Mouse (Mus musculus) lung, postnatal 0 days (tissue): ENCODE results near the gene Sema6b. TPM values are rescaled to one million over a fixed set of nuclear protein-coding genes. Genes with fewer than 3 reads are reported as not detected.

ENCODE experiments used
- ATAC-seq: fragments of 200-750 bp; cut with Nextera tagmentation; 2 replicates; pipeline ENCODE4 v1.8.0; 2017; ENCODE audit warnings: moderate library complexity
- DNase-seq: peaks from one replicate; pipeline ENCODE4 v3.0.0-alpha.2; 2016; ENCODE audit warnings: low spot score
- H3K27ac ChIP-seq: fragments of 300-500 bp; sonication (generic); 2 replicates; pipeline ENCODE4 v1.5.1; 2014; ENCODE audit warnings: antibody characterized with exemption, mild to moderate bottlenecking, low read length, mixed read lengths
- H3K27me3 ChIP-seq: fragments of 300-500 bp; sonication (generic); replicated peaks from 2 replicates; pipeline ENCODE4 v1.6.1; 2014; ENCODE audit warnings: low read length, mixed read lengths; ENCODE audit not compliant: insufficient read depth
- H3K36me3 ChIP-seq: fragments of 300-500 bp; sonication (generic); 2 replicates; pipeline ENCODE4 v1.6.1; 2014; ENCODE audit warnings: low read length, mixed read lengths; ENCODE audit not compliant: insufficient read depth
- H3K4me1 ChIP-seq: fragments of 300-500 bp; sonication (generic); 2 replicates; pipeline ENCODE4 v1.6.1; 2014; ENCODE audit warnings: antibody characterized with exemption, low read depth, low read length, mixed read lengths; ENCODE audit not compliant: insufficient read depth
- H3K4me2 ChIP-seq: fragments of 300-500 bp; sonication (generic); replicated peaks from 2 replicates; pipeline ENCODE4 v1.6.1; 2014; ENCODE audit warnings: low read depth, mild to moderate bottlenecking, low read length, moderate library complexity, mixed read lengths
- H3K4me3 ChIP-seq: fragments of 300-500 bp; sonication (generic); 2 replicates; pipeline ENCODE4 v1.5.1; 2014; ENCODE audit warnings: low read depth, low read length
- H3K9ac ChIP-seq: fragments of 300-500 bp; sonication (generic); replicated peaks from 2 replicates; pipeline ENCODE4 v1.6.1; 2014; ENCODE audit warnings: low read depth, mild to moderate bottlenecking
- H3K9me3 ChIP-seq: fragments of 300-500 bp; sonication (generic); 2 replicates; pipeline ENCODE4 v1.6.1; 2016; ENCODE audit warnings: low read length, mixed read lengths
- CTCF ChIP-seq: IDR thresholded peaks from 2 replicates; pipeline ENCODE4 v1.5.1; 2016; ENCODE audit warnings: antibody characterized with exemption, mild to moderate bottlenecking
- EP300 ChIP-seq: IDR thresholded peaks from 2 replicates; pipeline ENCODE4 v1.6.1; 2016; ENCODE audit warnings: antibody characterized with exemption, mild to moderate bottlenecking, control low read depth
- WGBS: fragments of 180-500 bp; shearing (Covaris S2); extraction: QIAGEN DNeasy Blood & Tissue Kit; methylation state at CpG from one replicate; pipeline ENCODE4 v1.1.7; 2014; 5-methylcytosine and 5-hydroxymethylcytosine counted together
- polyA plus RNA-seq: library from polyadenylated mRNA; unstranded; fragments of >200 nt; fragmentation: Nextera tagmentation; extraction: Ambion mirVana; gene quantifications from 2 replicates; pipeline ENCODE4 v1.2.1, GENCODE M21; 2015

The Sema6b gene
- 0.88 and 1.0 TPM in 2 replicates for polyA plus RNA-seq

DNA sequence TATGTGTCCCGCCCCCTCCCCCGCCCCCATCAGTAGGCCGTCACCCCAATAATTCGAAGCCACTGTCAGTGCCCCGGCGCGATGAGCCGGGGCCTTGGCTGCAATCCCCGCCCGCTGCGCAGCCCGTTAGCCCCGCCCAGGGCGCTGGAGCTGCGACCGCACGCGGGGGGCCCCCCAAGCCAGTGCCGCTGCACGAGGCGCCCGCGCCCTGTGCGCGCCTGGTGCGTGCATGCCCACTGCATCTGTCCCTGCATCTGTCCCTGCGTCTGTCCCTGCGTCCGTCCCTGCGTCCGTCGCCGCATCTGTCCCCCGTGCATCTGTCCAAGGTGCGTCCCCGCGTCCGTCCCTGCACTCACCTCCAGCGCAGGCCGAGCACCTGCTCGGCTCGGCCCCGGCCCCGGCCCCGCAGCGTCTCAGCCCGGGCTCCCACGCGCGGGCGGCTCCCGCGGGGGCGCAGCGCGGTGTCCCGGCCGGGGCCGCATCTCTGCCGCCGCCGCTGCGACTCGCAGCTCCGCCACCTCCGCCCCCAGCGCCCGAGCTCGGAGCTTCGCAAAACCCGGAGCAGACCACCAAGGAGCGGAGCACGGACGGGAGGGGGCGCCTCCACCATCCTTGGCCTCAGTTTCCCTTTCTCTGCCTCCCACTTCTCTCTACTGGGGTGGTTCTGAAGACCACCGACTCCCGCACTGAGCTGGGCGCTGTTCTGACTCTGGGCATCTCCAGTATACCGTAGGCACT, at the start of gene Sema6b:
Sema6b (minus strand) TSS at position 486 of the 738 bp plus-strand sequence.
- no peak within 1 kb of the TSS for H3K9ac ChIP-seq
- peak; percentile 44 for ATAC-seq
- peak within 1 kb of the TSS; percentile 60 for H3K4me3 ChIP-seq
- peaks cover 8% of the 10 kb centered on the region for H3K4me1 ChIP-seq
- no peak within 1 kb of the TSS for H3K27ac ChIP-seq
- DNase-seq: no peak
- no peaks in the 10 kb centered on the region for H3K36me3 ChIP-seq
- peak within 1 kb of the TSS; percentile 97 for H3K4me2 ChIP-seq
- peaks cover 31% of the 10 kb centered on the region; the same call in 1 of the 2 replicates for H3K27me3 ChIP-seq
- WGBS: 2% methylated on average over 44 of the region's 79 CpGs
- TF ChIP-seq EP300: no peak
- peak; percentile 20; the same call in 1 of the 2 replicates for TF ChIP-seq CTCF
- H3K9me3 ChIP-seq: no peaks in the 10 kb centered on the region

DNA sequence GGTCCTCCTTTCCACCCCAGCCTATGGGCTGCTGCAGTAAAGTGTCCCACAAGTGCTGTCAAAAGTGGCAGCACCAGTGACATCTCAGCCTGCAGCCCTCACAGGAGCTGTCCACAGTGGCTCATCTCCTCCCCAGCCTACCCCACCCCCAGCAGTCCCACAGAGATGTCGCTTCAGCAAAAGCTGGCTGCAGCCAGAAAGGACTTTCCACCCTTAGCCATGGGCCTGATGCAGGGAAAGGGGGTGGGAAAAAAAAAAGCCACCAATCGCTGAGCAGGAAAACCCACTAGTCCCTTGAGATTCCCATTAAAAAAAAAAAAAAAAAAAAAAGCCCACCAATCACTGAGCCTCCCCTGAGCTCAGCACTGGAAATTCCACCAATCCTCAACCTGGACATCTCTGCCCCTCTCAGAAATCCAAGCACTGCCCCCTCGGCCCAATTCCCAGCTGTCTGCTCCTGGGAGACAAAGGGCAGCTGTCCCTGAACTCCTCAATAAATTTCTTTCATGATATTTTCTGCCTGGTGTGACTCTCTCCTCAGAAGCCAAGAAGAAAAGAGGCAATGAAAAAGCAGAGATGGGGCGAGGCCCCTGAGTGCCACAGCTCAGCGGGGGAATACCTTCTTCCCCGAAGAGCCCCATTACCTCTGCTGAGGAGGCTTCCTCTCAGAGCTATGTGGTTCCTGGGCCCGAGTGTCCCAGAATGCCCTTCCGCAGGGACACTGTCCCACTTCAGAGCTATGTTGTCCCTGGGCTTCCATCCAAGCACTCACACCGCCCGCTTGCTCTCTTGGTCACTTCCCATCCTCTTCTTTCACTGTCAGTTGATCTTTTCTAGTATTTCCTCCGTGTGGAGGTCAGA, 45.4 kb upstream of the Sema6b start:
- ATAC-seq (peak; percentile 69), DNase-seq (peak; percentile 85)
- Histone ChIP-seq H3K4me3 (no peak overlapping the region), H3K36me3 (peaks cover 17% of the 10 kb centered on the region), H3K9me3 (no peaks in the 10 kb centered on the region), H3K27ac (peak overlapping the region; percentile 52; the same call in 1 of the 2 replicates), H3K4me2 (no peak overlapping the region), H3K4me1 (peaks cover 5% of the 10 kb centered on the region; the same call in 1 of the 2 replicates), H3K9ac (no peak overlapping the region), H3K27me3 (no peaks in the 10 kb centered on the region)
- 41% methylated on average over 11 of the region's 11 CpGs for WGBS
- TF ChIP-seq EP300 (no peak), CTCF (no peak)

GRCm38 (mm10) chr17:56183658-56184103, 43.5 kb upstream of the Sema6b start, which contains the start of gene Mydgf:
Mydgf (minus strand) TSS chr17:56183920.
- H3K4me1 ChIP-seq: peaks cover 5% of the 10 kb centered on the region; the same call in 1 of the 2 replicates
- peak; percentile 93 for ATAC-seq
- peak within 1 kb of the TSS; percentile 83 for H3K4me2 ChIP-seq
- under 1% methylated on average over 45 of the region's 47 CpGs for WGBS
- H3K27me3 ChIP-seq: no peaks in the 10 kb centered on the region
- H3K4me3 ChIP-seq: peak within 1 kb of the TSS; percentile 87
- H3K36me3 ChIP-seq: peaks cover 10% of the 10 kb centered on the region
- H3K9ac ChIP-seq: peak within 1 kb of the TSS; percentile 78
- H3K9me3 ChIP-seq: no peaks in the 10 kb centered on the region
- peak; percentile 18 for TF ChIP-seq CTCF
- no peak for TF ChIP-seq EP300
- H3K27ac ChIP-seq: peak within 1 kb of the TSS; percentile 71
- DNase-seq: peak; percentile 97

DNA sequence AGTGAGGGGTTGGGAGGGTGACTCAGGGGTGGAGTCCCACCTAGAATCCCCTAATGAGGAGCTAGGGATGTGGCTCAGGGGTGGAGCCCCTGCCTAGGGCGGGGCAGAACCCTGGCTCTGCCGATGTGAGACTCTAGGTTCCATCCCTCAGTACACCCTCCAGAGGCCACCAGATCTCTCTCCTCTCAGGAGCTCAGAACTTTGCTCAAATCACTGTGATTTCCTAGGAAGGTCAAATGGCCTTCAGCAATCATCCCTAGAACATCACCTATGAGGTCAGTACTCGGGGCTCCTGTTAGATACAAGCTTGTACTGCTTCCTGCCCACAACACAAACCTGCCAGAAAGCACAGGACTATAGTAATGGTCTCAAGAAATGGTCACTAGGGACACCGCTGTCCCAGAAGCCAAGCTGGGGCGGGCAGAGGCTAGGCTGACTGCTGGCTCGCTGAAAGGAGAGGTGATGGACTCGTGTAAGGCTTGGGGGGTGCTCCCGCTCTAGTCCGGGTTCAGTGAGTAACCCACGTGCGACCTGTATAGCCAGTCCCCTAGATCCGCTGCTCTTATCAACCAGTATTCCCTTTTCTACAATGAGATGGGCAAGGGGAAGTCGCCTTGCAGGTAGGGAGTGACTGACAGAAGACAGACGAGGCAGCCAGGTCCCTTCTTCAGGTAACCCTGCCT, 43.0 kb upstream of the Sema6b start:
- H3K4me3 ChIP-seq: peak overlapping the region; percentile 87
- peaks cover 4% of the 10 kb centered on the region; the same call in 1 of the 2 replicates for H3K36me3 ChIP-seq
- H3K4me2 ChIP-seq: peak overlapping the region; percentile 83
- H3K9ac ChIP-seq: peak overlapping the region; percentile 78
- TF ChIP-seq EP300 (no peak), CTCF (no peak)
- peak; percentile 32 for DNase-seq
- no peaks in the 10 kb centered on the region for H3K27me3 ChIP-seq
- H3K27ac ChIP-seq: peak overlapping the region; percentile 71
- no peaks in the 10 kb centered on the region for H3K9me3 ChIP-seq
- WGBS: 2% methylated on average over 14 of the region's 14 CpGs
- ATAC-seq: peak; percentile 10; the same call in 1 of the 2 replicates
- H3K4me1 ChIP-seq: peaks cover 5% of the 10 kb centered on the region; the same call in 1 of the 2 replicates

- ATAC-seq (no peak), DNase-seq (no peak)
- no peaks in the 10 kb centered on the region for H3K27me3 ChIP-seq
- no peaks in the 10 kb centered on the region for H3K4me1 ChIP-seq
- H3K9ac ChIP-seq: no peak overlapping the region
- TF ChIP-seq CTCF (no peak), EP300 (no peak)
- H3K4me2 ChIP-seq: no peak overlapping the region
- peaks cover 14% of the 10 kb centered on the region; the same call in 1 of the 2 replicates for H3K36me3 ChIP-seq
- no peak overlapping the region for H3K4me3 ChIP-seq
- no peak overlapping the region for H3K27ac ChIP-seq
- no peaks in the 10 kb centered on the region for H3K9me3 ChIP-seq
- 98% methylated on average over 3 of the region's 3 CpGs for WGBS
Observed at GRCm38 (mm10) chr17:56175416-56175815, 35.3 kb upstream of the Sema6b start.
